In genomic region chr3:96555041-96555596, GRCm38 (mm10) we compare ENCODE assay signal across 8 mouse cellular contexts. TPM values are rescaled to one million over a fixed set of nuclear protein-coding genes. Genes with fewer than 3 reads are reported as not detected.
DNase-seq lines count a peak whose midpoint lies in the region; ATAC-seq and TF ChIP-seq lines count a peak whose summit lies in the region.

No protein-coding gene starts in this region.

- no peak overlapping the region for H3K9ac ChIP-seq in MEL (ENCODE audit: control insufficient read depth, low read depth, low read length, poor library complexity, severe bottlenecking)
- no peak overlapping the region for H3K9ac ChIP-seq in forebrain, embryonic 16.5 days (replicated peaks; ENCODE audit: low read depth, low read length)
- H3K9ac ChIP-seq in hindbrain, embryonic 13.5 days, result no peak overlapping the region
- H3K9ac ChIP-seq in midbrain, embryonic 15.5 days, result no peak overlapping the region

- H3K36me3 ChIP-seq in MEL (ENCODE audit: control insufficient read depth in 1 of 2, insufficient read depth in 2 of 2, low read length in 2 of 2), result peaks cover 5 to 36% of the 10 kb centered on the region in 2 experiments
- peaks cover 1% of the 10 kb centered on the region; the same call in 1 of the 2 replicates for H3K36me3 ChIP-seq in forebrain, embryonic 16.5 days (ENCODE audit: control insufficient read depth, insufficient read depth)
- peaks cover 7% of the 10 kb centered on the region for H3K36me3 ChIP-seq in hindbrain, embryonic 13.5 days
- H3K36me3 ChIP-seq in midbrain, embryonic 15.5 days (replicated peaks), result no peaks in the 10 kb centered on the region

- ATAC-seq in forebrain, embryonic 16.5 days, result peak; percentile 22
- ATAC-seq in hindbrain, embryonic 13.5 days (ENCODE audit: low FRiP score), result no peak
- no peak for ATAC-seq in midbrain, embryonic 15.5 days (replicated peaks)

- H3K79me2 ChIP-seq in MEL (ENCODE audit: control insufficient read depth, insufficient read depth, low read length, poor library complexity), result peaks cover 28% of the 10 kb centered on the region

- H3K27ac ChIP-seq in MEL (ENCODE audit: control insufficient read depth, low read depth, low read length), result peak overlapping the region; percentile 10; the same call in 1 of the 2 replicates
- peak overlapping the region; percentile 29; the same call in 1 of the 2 replicates for H3K27ac ChIP-seq in forebrain, embryonic 16.5 days (ENCODE audit: low read length)
- H3K27ac ChIP-seq in hindbrain, embryonic 13.5 days, result peak overlapping the region; percentile 70
- peak overlapping the region; percentile 43 for H3K27ac ChIP-seq in midbrain, embryonic 15.5 days

- H3K9me3 ChIP-seq in MEL (replicated peaks; ENCODE audit: insufficient read depth, low read length), result no peaks in the 10 kb centered on the region
- no peaks in the 10 kb centered on the region for H3K9me3 ChIP-seq in forebrain, embryonic 16.5 days (ENCODE audit: control insufficient read depth, low read length)
- H3K9me3 ChIP-seq in hindbrain, embryonic 13.5 days, result no peaks in the 10 kb centered on the region
- no peaks in the 10 kb centered on the region for H3K9me3 ChIP-seq in midbrain, embryonic 15.5 days

- no peak for TF ChIP-seq POLR2A in MEL (IDR thresholded peaks at IDR 0.05; ENCODE audit: control insufficient read depth in 1 of 2, insufficient read depth in 1 of 2, low read depth in 1 of 2, low read length in 2 of 2, poor library complexity in 1 of 2)

- no peak for TF ChIP-seq RAD21 in MEL (IDR thresholded peaks at IDR 0.05; ENCODE audit: low read depth, low read length)

- H3K4me1 ChIP-seq in MEL (ENCODE audit: control insufficient read depth in 1 of 2, insufficient read depth in 2 of 2, low read length in 2 of 2), result peaks cover 23 to 34% of the 10 kb centered on the region in 2 experiments
- H3K4me1 ChIP-seq in forebrain, embryonic 16.5 days (replicated peaks; ENCODE audit: control insufficient read depth, insufficient read depth, low read length), result peaks cover 37% of the 10 kb centered on the region
- H3K4me1 ChIP-seq in hindbrain, embryonic 13.5 days (replicated peaks), result peaks cover 41% of the 10 kb centered on the region
- H3K4me1 ChIP-seq in midbrain, embryonic 15.5 days, result peaks cover 35% of the 10 kb centered on the region

- no peak for TF ChIP-seq CTCF in MEL (IDR thresholded peaks at IDR 0.05 in 2 of 3, conservative IDR thresholded peaks at IDR 0.05 in 1 of 3; ENCODE audit: control insufficient read depth in 1 of 3, insufficient read depth in 1 of 3, low read depth in 2 of 3, low read length in 3 of 3, poor library complexity in 1 of 3, severe bottlenecking in 1 of 3)

- H3K4me3 ChIP-seq in MEL (ENCODE audit: control insufficient read depth in 1 of 2, insufficient read depth in 1 of 2, low read depth in 2 of 2, low read length in 2 of 2), result no peak overlapping the region
- H3K4me3 ChIP-seq in forebrain, embryonic 16.5 days (replicated peaks; ENCODE audit: low read length), result no peak overlapping the region
- H3K4me3 ChIP-seq in hindbrain, embryonic 13.5 days, result no peak overlapping the region
- no peak overlapping the region for H3K4me3 ChIP-seq in midbrain, embryonic 15.5 days

- H3K27me3 ChIP-seq in MEL (ENCODE audit: control insufficient read depth in 1 of 2, insufficient read depth in 2 of 2, low read length in 2 of 2), result no peaks in the 10 kb centered on the region
- H3K27me3 ChIP-seq in forebrain, embryonic 16.5 days (replicated peaks; ENCODE audit: control insufficient read depth, insufficient read depth, low read length), result no peaks in the 10 kb centered on the region
- no peaks in the 10 kb centered on the region for H3K27me3 ChIP-seq in hindbrain, embryonic 13.5 days
- H3K27me3 ChIP-seq in midbrain, embryonic 15.5 days (replicated peaks), result no peaks in the 10 kb centered on the region

- WGBS in forebrain, embryonic 16.5 days, result 13% methylated on average over 12 of the region's 12 CpGs
- 37% methylated on average over 12 of the region's 12 CpGs for WGBS in hindbrain, embryonic 13.5 days
- WGBS in midbrain, embryonic 15.5 days, result 42% methylated on average over 12 of the region's 12 CpGs

- intact Hi-C loops in left cerebral cortex, postnatal 25 days (cut with DNase I), result no loop called here

- H3K4me2 ChIP-seq in forebrain, embryonic 16.5 days (ENCODE audit: low read length), result no peak overlapping the region
- H3K4me2 ChIP-seq in hindbrain, embryonic 13.5 days, result no peak overlapping the region
- no peak overlapping the region for H3K4me2 ChIP-seq in midbrain, embryonic 15.5 days

- TF ChIP-seq EP300 in MEL (IDR thresholded peaks at IDR 0.05; ENCODE audit: low read depth in 1 of 2, low read length in 2 of 2), result no peak

- peak; percentile 73 to 93 for DNase-seq in adrenal gland, adult (ENCODE audit: inconsistent age in 2 of 2, low spot score in 1 of 2)
- no peak for DNase-seq in adrenal gland, postnatal 4 days (ENCODE audit: low spot score in 2 of 2)
- DNase-seq in MEL (ENCODE audit: low read depth, low spot score), result no peak
- DNase-seq in left cerebral cortex, postnatal 25 days (ENCODE audit: low spot score in 2 of 2), result peak; percentile 44 to 46
- no peak for DNase-seq in spleen, adult 12 weeks (ENCODE audit: low spot score)

TF ChIP-seq in MEL, 35 proteins besides CTCF, POLR2A, EP300 and RAD21:
- TF ChIP-seq ZNF384 (IDR thresholded peaks at IDR 0.05; ENCODE audit: low read depth, low read length) (no peak), MAX (IDR thresholded peaks at IDR 0.05; ENCODE audit: low read length) (no peak), MYC (IDR thresholded peaks at IDR 0.05; ENCODE audit: low read depth, low read length) (no peak), POLR2AphosphoS5 (IDR thresholded peaks at IDR 0.05; ENCODE audit: borderline replicate concordance, low read depth, low read length) (no peak), MYB (IDR thresholded peaks at IDR 0.05; ENCODE audit: low read depth, low read length) (no peak), USF1 (IDR thresholded peaks at IDR 0.05; ENCODE audit: low read depth, low read length) (no peak), ETS1 (IDR thresholded peaks at IDR 0.05; ENCODE audit: low read depth, low read length) (no peak), NELFE (IDR thresholded peaks at IDR 0.05; ENCODE audit: low read depth, low read length) (no peak), KAT2A (conservative IDR thresholded peaks at IDR 0.05; ENCODE audit: low read depth, low read length) (no peak)

RNA-seq across cellular contexts. Expression of gene Txnip, which starts 2.6 kb away (rescaled TPM):
- 100 to 1,000 TPM; 980 to 992 TPM for total RNA-seq in adrenal gland, postnatal 4 days (2021)
- total RNA-seq in MEL (2012; rRNA removed), result 183 and 191 TPM in 2 replicates
- 1,000 to 10,000 TPM in 1 of 2 experiments, 100 to 1,000 TPM in 1; 237 to 1,680 TPM for polyA plus RNA-seq in MEL (2012; ENCODE audit: insufficient read depth in 1 of 2, insufficient read length in 2 of 2, low read depth in 1 of 2, low replicate concordance in 2 of 2, missing spikeins in 1 of 2)
- 63.4 and 75.9 TPM in 2 replicates for polyA plus RNA-seq in forebrain, embryonic 16.5 days (2015; fragmentation: Nextera tagmentation; extraction: Ambion mirVana)
- polyA plus RNA-seq in hindbrain, embryonic 13.5 days (2015; fragmentation: Nextera tagmentation; extraction: Ambion mirVana), result 60.5 and 67.6 TPM in 2 replicates
- 10 to 100 TPM; 18.3 to 18.5 TPM for total RNA-seq in left cerebral cortex, postnatal 25 days (2021)
- polyA plus RNA-seq in midbrain, embryonic 15.5 days (2015; fragmentation: Nextera tagmentation; extraction: Ambion mirVana), result 52.0 TPM in 2 replicates

RNA-seq across cellular contexts. Expression of gene Gm16253, which starts 21.7 kb away (rescaled TPM):
- total RNA-seq in adrenal gland, postnatal 4 days (2021), result not detected
- total RNA-seq in MEL (2012; rRNA removed), result not detected in 2 replicates
- polyA plus RNA-seq in MEL (2012; ENCODE audit: insufficient read depth in 1 of 2, insufficient read length in 2 of 2, low read depth in 1 of 2, low replicate concordance in 2 of 2, missing spikeins in 1 of 2), result 1 to 10 TPM in 1 of 2 experiments, not detected in 1; 1.4 TPM
- 1.6 and 1.8 TPM in 2 replicates for polyA plus RNA-seq in forebrain, embryonic 16.5 days (2015; fragmentation: Nextera tagmentation; extraction: Ambion mirVana)
- polyA plus RNA-seq in hindbrain, embryonic 13.5 days (2015; fragmentation: Nextera tagmentation; extraction: Ambion mirVana), result 1.2 and 1.6 TPM in 2 replicates
- not detected for total RNA-seq in left cerebral cortex, postnatal 25 days (2021)
- polyA plus RNA-seq in midbrain, embryonic 15.5 days (2015; fragmentation: Nextera tagmentation; extraction: Ambion mirVana), result 1.1 and 2.1 TPM in 2 replicates

RNA-seq across cellular contexts. Expression of gene Hfe2, which starts 30.1 kb away (rescaled TPM):
- 10 to 100 TPM in 1 of 2 experiments, 1 to 10 TPM in 1; 3.9 to 11.2 TPM for total RNA-seq in adrenal gland, postnatal 4 days (2021)
- total RNA-seq in MEL (2012; rRNA removed), result not detected in 2 replicates
- not detected for polyA plus RNA-seq in MEL (2012; ENCODE audit: insufficient read depth in 1 of 2, insufficient read length in 2 of 2, low read depth in 1 of 2, low replicate concordance in 2 of 2, missing spikeins in 1 of 2)
- 0.66 and 1.1 TPM in 2 replicates for polyA plus RNA-seq in forebrain, embryonic 16.5 days (2015; fragmentation: Nextera tagmentation; extraction: Ambion mirVana)
- polyA plus RNA-seq in hindbrain, embryonic 13.5 days (2015; fragmentation: Nextera tagmentation; extraction: Ambion mirVana), result 0.89 and 0.92 TPM in 2 replicates
- total RNA-seq in left cerebral cortex, postnatal 25 days (2021), result 1 to 10 TPM in 1 of 2 experiments, under 1 TPM in 1; 0.85 to 1.4 TPM
- 1.2 and 1.4 TPM in 2 replicates for polyA plus RNA-seq in midbrain, embryonic 15.5 days (2015; fragmentation: Nextera tagmentation; extraction: Ambion mirVana)

RNA-seq across cellular contexts. Expression of gene Polr3gl, which starts 38.9 kb away (rescaled TPM):
- 10 to 100 TPM; 37.6 to 37.8 TPM for total RNA-seq in adrenal gland, postnatal 4 days (2021)
- total RNA-seq in MEL (2012; rRNA removed), result 26.4 and 31.1 TPM in 2 replicates
- polyA plus RNA-seq in MEL (2012; ENCODE audit: insufficient read depth in 1 of 2, insufficient read length in 2 of 2, low read depth in 1 of 2, low replicate concordance in 2 of 2, missing spikeins in 1 of 2), result 10 to 100 TPM in 1 of 2 experiments, not detected in 1; 39.8 TPM
- polyA plus RNA-seq in forebrain, embryonic 16.5 days (2015; fragmentation: Nextera tagmentation; extraction: Ambion mirVana), result 38.7 and 43.1 TPM in 2 replicates
- 38.3 and 39.3 TPM in 2 replicates for polyA plus RNA-seq in hindbrain, embryonic 13.5 days (2015; fragmentation: Nextera tagmentation; extraction: Ambion mirVana)
- total RNA-seq in left cerebral cortex, postnatal 25 days (2021), result 10 to 100 TPM; 20.7 to 21.2 TPM
- polyA plus RNA-seq in midbrain, embryonic 15.5 days (2015; fragmentation: Nextera tagmentation; extraction: Ambion mirVana), result 35.7 and 36.9 TPM in 2 replicates

RNA-seq across cellular contexts. Expression of gene Ankrd34a, which starts 41.3 kb away (rescaled TPM):
- 1 to 10 TPM in 1 of 2 experiments, under 1 TPM in 1; 0.59 to 1.5 TPM for total RNA-seq in adrenal gland, postnatal 4 days (2021)
- total RNA-seq in MEL (2012; rRNA removed), result 0.15 and 0.16 TPM in 2 replicates
- polyA plus RNA-seq in MEL (2012; ENCODE audit: insufficient read depth in 1 of 2, insufficient read length in 2 of 2, low read depth in 1 of 2, low replicate concordance in 2 of 2, missing spikeins in 1 of 2), result under 1 TPM in 1 of 2 experiments, not detected in 1; 0.78 TPM
- polyA plus RNA-seq in forebrain, embryonic 16.5 days (2015; fragmentation: Nextera tagmentation; extraction: Ambion mirVana), result 16.2 and 21.9 TPM in 2 replicates
- 9.7 and 10.5 TPM in 2 replicates for polyA plus RNA-seq in hindbrain, embryonic 13.5 days (2015; fragmentation: Nextera tagmentation; extraction: Ambion mirVana)
- total RNA-seq in left cerebral cortex, postnatal 25 days (2021), result 10 to 100 TPM; 73.5 to 74.2 TPM
- polyA plus RNA-seq in midbrain, embryonic 15.5 days (2015; fragmentation: Nextera tagmentation; extraction: Ambion mirVana), result 15.0 and 16.7 TPM in 2 replicates

Comparison
In these comparisons a context has a peak if more than half of its experiments do, and no peak if none do; other contexts are left out.
1. DNase-seq: peak in adrenal gland, adult (2 of 2) and left cerebral cortex, postnatal 25 days (2 of 2); none in adrenal gland, postnatal 4 days (0 of 2), MEL (single experiment) and spleen, adult 12 weeks (single experiment).
2. H3K27ac ChIP-seq: peak in every context shown above with its lines; median percentile 70 in hindbrain, embryonic 13.5 days; 43 in midbrain, embryonic 15.5 days; 29 in forebrain, embryonic 16.5 days; 10 in MEL.